Mouse (Mus musculus): ENCODE data around the gene Spata32.
A peak's percentile ranks its signal among the peaks of the same experiment; 100 is the strongest.
"Not testable (repeated sequence)": the region's sequence is repeated elsewhere in the genome, so short reads cannot be mapped to it uniquely, and the experiment has no call there.

Spata32 gene

DNA sequence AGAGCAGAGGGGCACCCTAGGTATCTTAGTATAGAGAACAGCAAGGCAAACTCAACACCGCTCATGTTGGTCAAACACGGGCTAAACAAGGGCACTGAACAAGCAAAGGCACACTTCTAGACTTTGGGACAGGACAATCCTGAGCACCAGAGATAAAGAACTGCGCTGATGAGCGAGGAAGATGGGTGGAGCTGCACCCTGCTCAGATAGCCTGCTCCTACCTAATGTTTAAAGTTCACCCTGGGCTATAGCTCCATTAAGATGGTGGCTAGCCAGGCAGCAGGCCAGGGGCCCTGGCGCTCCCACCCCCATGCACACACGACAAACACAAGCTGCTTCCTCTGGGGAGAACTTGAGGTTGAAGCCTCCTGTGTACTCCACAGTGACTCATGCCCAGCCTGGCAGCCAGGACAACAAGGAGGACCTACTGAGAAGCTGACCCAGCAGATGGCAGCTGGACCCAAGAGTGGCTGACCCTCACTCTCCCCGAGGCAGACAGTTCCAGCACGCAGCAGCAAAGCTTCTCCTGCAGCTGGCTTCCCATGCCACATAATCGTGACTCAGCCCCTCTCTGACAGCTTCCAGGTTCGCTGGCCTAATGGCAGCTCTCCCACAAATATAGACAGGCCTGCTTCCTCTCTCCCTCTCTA lies 28.0 kb upstream of the Spata32 start:
- DNase-seq (ENCODE audit: low spot score in 2 of 2): peak in 1 of 2 experiments; percentile 66

DNA sequence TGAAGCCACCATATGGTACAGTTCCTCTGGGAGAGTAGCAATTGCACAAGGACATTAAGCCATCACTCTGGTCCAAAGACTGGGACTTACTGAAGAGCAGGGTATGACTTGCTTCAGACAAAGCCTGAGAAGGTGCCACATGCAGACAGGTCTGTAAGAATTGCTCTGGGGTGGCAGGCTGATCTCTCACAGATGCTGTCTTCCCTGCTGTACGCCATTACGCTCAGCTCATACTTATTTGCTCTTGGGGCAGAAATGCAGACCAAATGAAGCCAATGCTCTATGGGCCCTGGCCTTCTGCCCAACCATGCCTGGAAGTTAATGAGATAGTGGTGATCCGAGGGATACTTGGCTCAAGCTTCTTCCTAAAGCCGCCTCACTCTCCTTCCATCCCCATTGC lies 26.6 kb upstream of the Spata32 start:
- DNase-seq (ENCODE audit: low spot score in 2 of 2): no peak

DNA sequence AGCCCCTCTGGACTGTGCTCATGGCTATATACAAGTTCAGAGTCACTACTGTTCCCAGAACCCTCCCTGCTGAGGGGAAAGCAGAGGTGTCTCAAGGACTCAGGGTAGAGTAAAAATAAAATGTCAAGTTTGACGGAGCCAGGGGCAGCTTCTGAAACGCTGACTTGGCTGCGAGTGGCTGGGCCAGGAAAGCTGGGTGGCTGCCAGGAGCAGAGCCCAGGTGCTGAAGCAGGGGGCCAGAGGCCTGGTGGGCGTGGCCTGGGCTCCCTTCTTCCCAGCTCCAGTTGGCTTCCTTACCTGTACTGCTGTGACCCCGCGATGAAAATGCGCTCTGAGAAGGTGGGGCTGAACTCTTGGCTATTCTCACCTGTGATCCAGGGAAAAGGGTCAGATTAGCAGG lies 22.5 kb upstream of the Spata32 start:
- no peak for DNase-seq (ENCODE audit: low spot score in 2 of 2)

- no peak for DNase-seq (ENCODE audit: low spot score in 2 of 2)
Measured at GRCm38 (mm10) chr11:103237757-103238156, 19.5 kb upstream of the Spata32 start.

DNA sequence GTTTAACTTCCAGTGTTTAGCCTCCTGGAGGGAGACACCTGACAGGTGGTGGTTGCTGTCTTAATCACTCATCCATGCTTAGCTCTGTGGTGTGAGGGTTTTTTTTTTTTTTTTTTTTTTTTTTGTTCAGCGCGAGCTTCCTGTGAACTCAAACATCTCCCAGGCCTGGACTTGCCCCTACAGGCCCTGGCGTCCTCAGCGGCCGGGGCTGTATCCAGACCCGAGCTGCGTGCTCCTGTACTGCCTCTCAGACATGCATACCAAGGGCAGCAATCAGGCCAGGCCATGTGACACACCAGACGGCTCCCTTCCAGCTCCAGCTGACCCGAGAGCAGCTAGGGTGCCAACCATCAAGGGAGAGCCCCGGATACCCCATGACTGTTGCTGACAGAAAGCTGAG lies 18.7 kb upstream of the Spata32 start:
- DNase-seq (ENCODE audit: low spot score in 2 of 2): no peak

GRCm38 (mm10) chr11:103236431-103236830 lies 18.2 kb upstream of the Spata32 start:
- no peak for DNase-seq (ENCODE audit: low spot score in 2 of 2)

- DNase-seq (ENCODE audit: low spot score in 2 of 2): no peak
Measured at GRCm38 (mm10) chr11:103235702-103236101, 17.5 kb upstream of the Spata32 start.

DNA sequence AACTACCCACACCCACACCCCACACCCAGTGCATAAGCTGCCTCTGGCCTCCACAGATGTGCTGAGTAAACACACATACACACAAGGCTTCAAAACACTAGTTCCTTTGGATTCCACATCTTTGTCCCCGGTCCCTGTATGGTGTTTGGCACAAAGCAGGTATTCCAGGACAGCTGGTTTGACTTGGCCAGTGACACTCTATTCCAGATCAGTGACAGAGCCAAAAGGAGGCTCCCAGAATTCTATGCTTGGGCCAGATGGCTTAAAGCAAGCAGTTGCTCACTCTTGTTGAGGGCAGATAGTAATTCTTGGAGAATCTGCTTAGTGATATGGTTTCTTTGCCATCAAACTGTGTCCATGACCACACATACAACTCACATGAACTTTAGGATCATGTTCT lies 16.2 kb upstream of the Spata32 start:
- no peak for DNase-seq (ENCODE audit: low spot score in 2 of 2)

DNA sequence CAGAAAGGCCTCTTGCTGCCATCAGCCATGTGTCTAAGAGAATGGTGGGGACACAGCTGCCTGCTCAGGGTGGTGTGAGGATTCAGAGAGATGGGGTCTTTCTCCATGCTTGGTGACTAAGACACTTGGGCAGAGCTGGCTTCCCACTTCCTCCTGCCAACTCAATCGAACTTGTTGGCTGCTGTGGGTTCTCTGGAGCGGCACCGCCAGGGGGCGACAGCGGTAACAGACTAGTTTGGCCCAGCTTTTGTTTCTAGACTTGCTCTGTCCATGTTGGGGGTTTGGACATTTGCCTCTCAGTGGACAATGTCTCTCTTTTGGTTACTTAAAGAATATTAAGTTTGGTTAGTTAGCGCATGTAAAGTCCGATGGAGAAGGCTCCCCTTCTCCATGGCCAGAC lies 14.7 kb upstream of the Spata32 start:
- DNase-seq (ENCODE audit: low spot score in 2 of 2): peak; percentile 56 to 75

- DNase-seq (ENCODE audit: low spot score in 2 of 2): no peak
Measured at GRCm38 (mm10) chr11:103231367-103231766, 13.1 kb upstream of the Spata32 start.

DNA sequence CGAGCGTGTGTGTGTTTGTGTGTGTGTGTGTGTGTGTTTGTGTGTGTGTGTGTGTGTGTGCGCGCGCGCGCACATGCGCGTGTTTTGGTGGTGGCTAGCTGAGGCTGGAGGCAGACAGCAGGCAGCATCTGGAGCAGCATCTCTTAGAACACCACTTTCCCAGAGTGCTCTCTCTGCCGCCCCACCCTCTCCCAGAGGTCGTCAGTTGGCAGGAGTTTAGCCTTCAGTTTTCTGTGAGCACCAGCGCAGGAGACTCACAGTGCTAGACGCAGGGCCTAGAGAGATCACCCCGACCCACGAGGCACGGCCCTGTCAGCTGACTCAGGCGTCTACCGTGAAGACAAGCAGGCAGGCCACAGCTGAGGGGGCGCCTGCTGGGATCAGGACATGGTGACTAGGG lies 12.4 kb upstream of the Spata32 start:
- no peak for DNase-seq (ENCODE audit: low spot score in 2 of 2)

DNA sequence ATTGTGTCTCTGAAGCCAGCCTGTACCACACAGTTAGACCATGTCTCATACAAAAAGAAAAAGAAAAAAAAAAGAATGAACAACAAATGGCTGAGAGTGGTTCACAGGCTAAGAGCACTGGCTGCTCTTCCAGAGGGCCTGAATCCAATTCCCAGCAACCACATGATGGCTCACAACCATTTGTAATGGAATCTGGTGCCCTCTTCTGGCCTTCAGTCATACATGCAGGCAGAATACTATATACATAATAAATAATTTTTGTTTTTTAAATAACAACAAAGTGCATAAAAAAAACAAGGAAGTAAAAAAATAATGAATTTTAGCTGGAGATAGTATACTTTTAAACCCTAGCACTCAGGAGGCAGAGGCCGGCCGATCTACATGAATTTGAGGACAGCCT lies 11.4 kb upstream of the Spata32 start:
- DNase-seq (ENCODE audit: low spot score in 2 of 2): no peak

- no peak for DNase-seq (ENCODE audit: low spot score in 2 of 2)
Measured at GRCm38 (mm10) chr11:103223951-103224456, 5.8 kb upstream of the Spata32 start.

DNA sequence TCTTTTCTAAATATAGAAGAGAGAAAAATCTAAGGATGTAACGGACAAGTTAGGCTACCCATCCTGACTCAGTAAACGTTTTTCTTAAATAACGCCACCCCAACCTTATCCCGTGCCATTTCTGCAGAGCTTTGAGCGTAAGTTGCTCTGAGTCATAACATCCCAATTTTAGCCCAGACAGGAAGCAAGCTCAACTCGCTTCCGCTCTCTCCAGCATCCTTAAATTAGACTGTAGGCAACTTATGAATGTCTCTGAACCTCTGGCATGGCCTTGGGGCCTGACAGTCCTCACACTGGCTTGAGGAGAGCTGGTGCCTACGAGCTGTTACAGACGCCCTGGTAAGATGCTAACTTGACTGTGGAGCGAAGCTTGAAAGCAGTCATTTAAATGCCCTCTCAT lies 5.2 kb upstream of the Spata32 start:
- no peak for DNase-seq (ENCODE audit: low spot score in 2 of 2)

DNA sequence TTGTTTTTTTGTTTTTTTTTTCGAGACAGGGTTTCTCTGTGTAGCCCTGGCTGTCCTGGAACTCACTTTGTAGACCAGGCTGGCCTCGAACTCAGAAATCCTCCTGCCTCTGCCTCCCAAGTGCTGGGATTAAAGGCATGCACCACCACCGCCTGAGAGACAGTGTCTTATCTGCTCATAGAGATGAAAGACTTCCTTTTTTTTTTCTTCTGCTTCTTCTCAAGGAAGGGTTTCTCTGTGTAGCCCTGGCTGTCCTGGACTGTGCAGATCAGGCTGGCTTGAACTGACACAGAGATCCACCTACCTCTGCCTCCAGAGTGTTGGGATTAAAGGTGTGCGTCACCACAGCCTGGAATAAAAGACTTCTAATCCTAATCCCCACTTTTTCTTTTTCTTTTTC lies 4.5 kb upstream of the Spata32 start:
- not testable (repeated sequence) for DNase-seq (ENCODE audit: low spot score in 2 of 2)

- no peak for DNase-seq (ENCODE audit: low spot score in 2 of 2)
Measured at GRCm38 (mm10) chr11:103221437-103221836, 3.2 kb upstream of the Spata32 start.

- DNase-seq (ENCODE audit: low spot score in 2 of 2): no peak
Measured at GRCm38 (mm10) chr11:103219995-103220394, 1.8 kb upstream of the Spata32 start.

DNA sequence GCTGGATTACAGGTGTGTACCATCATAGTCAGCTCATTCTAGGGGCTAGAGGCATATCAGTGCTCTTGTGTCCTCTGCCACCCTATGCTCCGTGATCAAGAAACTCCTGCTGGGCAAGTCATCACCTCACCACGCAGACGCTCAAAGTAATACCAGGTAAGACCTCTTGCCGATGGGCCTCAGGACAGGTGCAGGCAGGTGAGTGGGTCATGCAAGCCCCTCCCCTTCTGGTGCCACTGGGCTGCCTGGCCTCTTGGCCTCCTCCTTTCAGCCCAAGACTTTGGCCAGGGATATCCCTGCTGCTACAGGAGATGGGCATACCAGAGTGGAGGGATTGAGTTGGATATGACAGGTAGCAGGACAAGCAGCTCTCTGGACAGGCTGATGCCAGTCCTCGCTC lies 1.0 kb upstream of the Spata32 start:
- DNase-seq (ENCODE audit: low spot score in 2 of 2): no peak

- DNase-seq (ENCODE audit: low spot score in 2 of 2): no peak
Measured at GRCm38 (mm10) chr11:103218517-103218901, 277 bp upstream of the Spata32 start.

DNA sequence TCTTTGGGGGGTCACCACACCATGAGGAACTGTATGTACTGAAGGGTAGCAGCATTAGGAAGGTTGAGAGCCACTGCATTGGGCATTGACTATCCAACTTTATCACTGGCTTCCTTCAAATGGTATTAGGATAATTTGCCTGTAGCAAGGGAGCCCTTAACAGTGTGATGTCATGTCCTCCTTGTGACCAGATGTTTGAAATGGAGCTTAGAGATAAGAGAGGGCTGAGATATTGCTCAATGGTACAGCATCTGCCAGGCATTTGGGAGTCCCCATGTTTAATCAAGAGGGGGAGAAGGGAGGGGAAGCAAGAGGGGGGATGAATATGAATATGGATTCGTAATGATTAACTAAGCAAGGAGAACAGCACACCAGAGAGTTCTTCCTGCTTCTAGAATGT lies 2.9 kb downstream of the Spata32 start:
- no peak for DNase-seq (ENCODE audit: low spot score in 2 of 2)

DNA sequence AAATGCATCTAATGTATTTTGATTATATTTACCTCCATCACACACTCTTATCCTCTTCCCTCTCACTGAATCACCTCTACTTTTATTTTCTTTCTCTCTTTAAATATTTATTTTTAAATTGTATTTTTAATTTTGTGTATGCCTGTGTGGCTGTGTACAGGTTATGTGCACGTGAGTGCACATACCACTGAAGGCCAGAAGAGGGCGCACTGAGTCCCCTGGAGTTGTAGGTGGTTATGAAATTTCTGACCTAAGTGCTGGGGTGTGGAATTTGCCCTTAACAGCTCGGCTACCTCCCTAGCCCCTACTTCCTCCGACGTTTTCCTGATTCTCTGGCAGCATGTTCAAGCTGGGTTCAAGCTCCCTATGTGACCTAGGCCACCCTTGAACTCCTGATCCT lies 4.5 kb downstream of the Spata32 start:
- DNase-seq (ENCODE audit: low spot score in 2 of 2): no peak

DNA sequence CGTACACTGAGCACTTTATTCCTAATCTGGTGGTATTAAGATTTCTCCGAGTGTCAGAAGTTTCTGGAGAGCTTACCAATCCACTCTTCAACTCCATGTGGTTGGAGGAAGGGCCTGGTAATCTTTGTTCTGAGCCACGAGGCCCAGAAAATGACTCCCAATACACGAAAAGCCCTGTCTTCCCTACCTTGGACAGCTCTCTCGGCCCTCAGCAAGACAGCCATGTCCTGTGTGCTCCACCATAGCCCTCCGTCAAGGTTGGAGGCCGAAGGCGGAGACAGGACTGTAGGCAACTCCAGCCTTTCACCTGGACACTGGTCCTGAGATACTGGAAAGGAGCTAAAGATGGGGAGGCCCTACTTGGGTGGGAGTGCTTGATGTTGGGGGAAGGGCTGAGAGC lies 7.9 kb downstream of the Spata32 start:
- DNase-seq (ENCODE audit: low spot score in 2 of 2): no peak

GRCm38 (mm10) chr11:103208458-103208857 lies 9.8 kb downstream of the Spata32 start, which contains the start of gene 1700023F06Rik:
1700023F06Rik (minus strand) TSS chr11:103208558.
- DNase-seq (ENCODE audit: low spot score in 2 of 2): no peak

GRCm38 (mm10) chr11:103206203-103206602 lies 12.0 kb downstream of the Spata32 start:
- DNase-seq (ENCODE audit: low spot score in 2 of 2): no peak

Data from frontal cortex, postnatal 10 days (tissue).